Mouse (Mus musculus) frontal cortex, postnatal 36 days (tissue): Measurements from ENCODE around the gene Impg1.

Source experiments
- DNase-seq, 2 experiments: peaks; one replicate each; pipeline ENCODE4 v3.0.0; 2022; ENCODE audit warnings: low spot score in 2 of 2

Impg1 gene

DNA sequence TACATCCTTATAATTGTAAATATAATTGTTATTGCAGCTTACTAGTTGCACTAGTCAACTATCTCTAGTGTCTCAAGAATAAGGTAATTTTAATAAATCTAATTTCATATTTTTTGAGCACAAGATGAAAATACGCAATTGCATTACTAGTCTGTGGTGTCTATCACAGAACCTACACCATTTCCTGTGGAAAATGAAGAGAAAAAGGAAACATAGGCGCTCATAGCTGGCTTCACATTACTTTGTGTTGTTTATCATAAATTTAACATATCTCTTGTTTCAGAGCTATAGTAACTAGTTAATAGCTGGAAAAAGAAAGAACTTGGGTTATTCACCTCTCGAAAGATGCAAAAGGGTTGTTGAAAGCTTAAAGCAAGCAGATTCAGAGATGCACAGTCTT lies 182.9 kb downstream of the Impg1 start:
- no peak for DNase-seq

- DNase-seq, result no peak
These were observed 184.6 kb downstream of the Impg1 start for GRCm38 (mm10) chr9:80280724-80281123.

DNA sequence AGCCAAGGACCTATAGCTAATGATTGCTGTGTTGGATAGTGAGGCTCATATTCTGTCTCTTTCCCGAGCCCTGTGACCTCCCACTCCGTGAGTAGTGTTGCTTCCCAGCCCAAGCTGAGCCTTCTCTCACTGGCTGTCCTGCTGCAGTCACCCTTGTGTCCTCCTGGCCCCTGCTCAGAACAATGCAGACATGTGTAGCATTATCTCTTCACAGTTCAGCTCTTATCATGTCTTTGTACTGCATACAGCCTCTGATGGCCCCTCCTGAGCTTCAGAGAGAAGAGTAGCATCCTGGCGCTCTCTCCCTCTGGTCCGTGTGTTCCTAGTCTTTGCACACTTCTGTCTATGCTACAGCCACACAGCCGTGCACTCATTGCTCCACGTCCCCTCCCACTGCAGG lies 187.5 kb downstream of the Impg1 start:
- no peak for DNase-seq

DNA sequence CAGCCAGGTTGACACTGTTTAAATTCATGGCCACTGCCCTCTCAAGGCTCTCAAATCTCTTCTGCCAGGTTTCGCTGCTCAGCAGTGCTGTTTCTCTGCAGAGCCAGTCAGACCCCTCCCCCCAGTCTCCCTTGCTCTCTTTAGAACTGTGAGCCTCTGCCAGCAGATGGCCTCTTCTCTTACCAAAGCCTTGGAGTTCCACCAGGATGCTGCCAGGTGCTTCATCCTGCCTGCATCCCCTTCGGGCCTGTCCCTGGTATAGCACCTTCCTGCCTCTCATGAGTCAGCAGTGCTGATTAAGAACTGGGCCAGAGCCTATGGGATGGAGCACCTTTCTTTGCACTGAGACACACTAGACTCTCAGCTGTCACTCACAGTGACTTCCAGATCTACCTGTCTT lies 188.1 kb downstream of the Impg1 start:
- no peak for DNase-seq

DNA sequence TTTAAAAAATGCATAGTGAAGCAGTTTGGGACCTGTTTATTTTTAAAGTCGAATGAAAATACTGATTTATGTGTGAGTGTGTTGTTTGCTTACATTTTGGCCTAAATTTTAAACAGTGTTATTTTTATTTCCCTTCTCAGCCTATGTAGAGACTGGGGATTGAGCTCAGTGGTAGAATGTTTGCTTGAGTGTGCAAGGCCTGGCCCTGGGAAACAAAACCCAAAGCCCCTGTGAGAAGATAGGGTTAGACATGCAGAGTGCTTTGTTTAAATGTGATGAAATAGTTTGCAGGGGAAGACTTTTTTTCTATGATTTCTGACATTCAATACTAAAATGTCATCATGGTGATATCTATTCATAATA lies 189.5 kb downstream of the Impg1 start:
- no peak for DNase-seq

DNA sequence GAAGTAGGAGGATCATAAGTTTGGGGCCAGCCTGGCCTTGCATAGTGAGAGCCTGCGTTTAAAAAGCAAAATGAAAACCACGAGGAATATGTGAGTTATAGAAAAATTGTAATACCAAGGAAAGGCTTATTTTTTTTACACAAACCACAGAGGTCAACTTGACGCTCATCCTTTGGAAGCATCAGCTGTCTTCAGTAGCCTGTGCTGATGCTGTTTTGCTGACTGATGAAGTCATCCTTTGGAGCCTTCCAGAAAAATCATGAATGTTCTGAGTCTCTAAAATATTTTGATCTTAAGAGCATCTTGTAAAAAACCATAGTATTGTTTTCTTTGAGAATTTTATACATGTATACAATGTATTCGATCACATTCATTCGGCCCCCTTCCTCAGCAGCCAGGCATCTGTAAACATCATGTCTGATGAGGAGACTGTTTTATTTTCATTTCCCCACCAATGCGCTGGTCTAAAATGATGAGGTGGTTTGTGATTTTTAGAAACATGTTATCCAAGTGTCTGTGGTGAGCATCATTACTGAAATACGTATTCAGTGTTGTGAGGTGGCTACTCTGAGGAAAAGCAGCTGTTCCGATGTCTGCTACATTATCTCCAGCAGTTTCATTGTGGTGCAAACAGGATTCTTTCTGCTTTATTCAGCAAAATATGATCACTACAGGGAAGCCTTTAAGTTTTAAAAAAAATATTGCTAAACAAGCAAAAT lies 190.1 kb downstream of the Impg1 start:
- no peak for DNase-seq

- no peak for DNase-seq
These were observed 192.3 kb downstream of the Impg1 start for GRCm38 (mm10) chr9:80272951-80273350.

DNA sequence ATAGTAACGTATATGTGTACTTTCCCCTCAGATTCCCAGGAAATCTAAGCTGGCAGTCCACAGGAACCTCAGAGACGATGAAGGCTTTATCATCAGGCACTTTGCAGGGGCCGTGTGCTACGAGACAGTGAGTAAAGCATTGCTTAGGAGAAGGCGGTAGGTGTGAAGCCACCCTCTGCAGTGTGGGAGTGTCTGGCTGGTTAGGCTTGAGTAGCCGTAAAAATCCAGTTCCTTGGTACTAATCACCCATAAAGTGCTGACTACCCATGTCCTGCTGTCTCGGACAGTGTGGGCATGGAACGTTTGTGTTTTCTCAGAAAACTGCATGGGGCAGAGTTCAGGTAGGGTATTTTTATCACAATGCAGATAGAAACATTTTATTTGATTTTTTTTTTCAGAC lies 195.7 kb downstream of the Impg1 start:
- peak; percentile 9 to 17 for DNase-seq

- no peak for DNase-seq
These were observed 198.8 kb downstream of the Impg1 start for GRCm38 (mm10) chr9:80266507-80266906.

DNA sequence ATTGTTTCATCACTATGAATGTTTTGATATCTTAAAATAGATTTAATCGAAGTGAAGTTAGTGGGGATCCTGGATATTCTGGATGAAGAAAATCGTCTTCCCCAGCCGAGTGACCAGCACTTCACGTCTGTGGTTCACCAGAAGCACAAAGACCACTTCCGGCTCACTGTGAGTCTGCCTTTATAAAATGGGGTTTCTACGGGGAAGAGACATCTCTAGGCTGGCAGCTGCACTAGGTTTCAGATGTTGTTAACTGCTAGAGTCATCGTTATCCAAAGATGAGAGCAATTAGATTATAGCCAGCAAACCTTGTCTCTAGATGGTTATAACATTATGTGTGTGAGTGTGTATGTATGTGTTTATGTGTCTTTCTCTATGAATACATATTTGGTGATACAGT lies 199.2 kb downstream of the Impg1 start:
- no peak for DNase-seq
